In the genomic region with DNA sequence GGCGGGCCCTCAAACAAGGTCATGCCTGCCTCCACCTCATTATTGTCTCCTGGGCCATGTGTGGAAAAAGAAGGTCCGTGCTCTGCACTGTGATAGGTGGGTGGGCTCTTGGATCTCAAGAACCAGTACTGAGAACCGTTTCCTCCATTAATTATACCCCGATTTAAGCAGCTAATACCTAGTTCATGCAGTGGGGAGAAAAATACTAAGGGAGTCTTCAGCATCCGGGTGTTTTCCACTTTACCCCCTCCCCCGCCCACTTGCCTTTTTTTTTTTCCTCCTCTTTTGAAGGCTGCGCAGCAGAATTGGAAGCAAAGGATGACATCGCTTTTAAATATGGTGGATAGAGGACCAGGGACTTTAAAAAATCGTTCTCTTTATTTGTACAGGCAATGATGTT, we compare ENCODE assay signal across 8 mouse cellular contexts. TPM values are rescaled to one million over a fixed set of nuclear protein-coding genes. Genes with fewer than 3 reads are reported as not detected.
DNase-seq lines count a peak whose midpoint lies in the region; ATAC-seq lines count a peak whose summit lies in the region.

No protein-coding gene starts in this region.

- no peaks in the 10 kb centered on the region for H3K9me3 ChIP-seq in hindbrain, embryonic 15.5 days
- no peaks in the 10 kb centered on the region for H3K9me3 ChIP-seq in midbrain, embryonic 16.5 days (replicated peaks; ENCODE audit: control insufficient read depth, low read length, poor library complexity, severe bottlenecking)

- peaks cover 14% of the 10 kb centered on the region for H3K36me3 ChIP-seq in hindbrain, embryonic 15.5 days
- peaks cover 7% of the 10 kb centered on the region for H3K36me3 ChIP-seq in midbrain, embryonic 16.5 days (ENCODE audit: control insufficient read depth, insufficient read depth, low read length)

- peak; percentile 42 to 44 for DNase-seq in left cerebral cortex, postnatal 25 days (ENCODE audit: low spot score in 2 of 2)
- no peak for DNase-seq in left cerebral cortex, adult 11 months (ENCODE audit: low spot score)
- peak; percentile 59 for DNase-seq in MN1 (ENCODE audit: low spot score)
- peak; percentile 40 to 41 for DNase-seq in cerebellum, postnatal 14 days
- DNase-seq in right cerebral cortex, postnatal 36 days (ENCODE audit: low spot score in 2 of 2), result no peak
- no peak for DNase-seq in spleen, adult 18-20 months

- H3K4me1 ChIP-seq in hindbrain, embryonic 15.5 days (replicated peaks), result peaks cover 33% of the 10 kb centered on the region
- H3K4me1 ChIP-seq in midbrain, embryonic 16.5 days (ENCODE audit: control insufficient read depth, insufficient read depth, low read length), result peaks cover 29% of the 10 kb centered on the region

- peak overlapping the region; percentile 93 for H3K9ac ChIP-seq in hindbrain, embryonic 15.5 days
- peak overlapping the region; percentile 92 for H3K9ac ChIP-seq in midbrain, embryonic 16.5 days (ENCODE audit: low read depth, low read length)

- H3K27ac ChIP-seq in hindbrain, embryonic 15.5 days (replicated peaks), result peak overlapping the region; percentile 85
- H3K27ac ChIP-seq in midbrain, embryonic 16.5 days (ENCODE audit: low read length), result peak overlapping the region; percentile 94

- ATAC-seq in hindbrain, embryonic 15.5 days (ENCODE audit: low FRiP score, low read depth), result peak; percentile 68
- ATAC-seq in midbrain, embryonic 16.5 days, result peak; percentile 68

- WGBS in hindbrain, embryonic 15.5 days, result 7% methylated on average over 9 of the region's 9 CpGs
- 4% methylated on average over 9 of the region's 9 CpGs for WGBS in midbrain, embryonic 16.5 days

- peak overlapping the region; percentile 75 for H3K4me2 ChIP-seq in hindbrain, embryonic 15.5 days
- H3K4me2 ChIP-seq in midbrain, embryonic 16.5 days (ENCODE audit: low read length), result peak overlapping the region; percentile 84

- intact Hi-C loops in left cerebral cortex, postnatal 25 days (cut with DNase I), result loop anchor here (10.0 kb wide), 2 partner anchors 689 to 769 kb away; no protein-coding TSS in a partner anchor

- H3K4me3 ChIP-seq in hindbrain, embryonic 15.5 days, result peak overlapping the region; percentile 96
- peak overlapping the region; percentile 88 for H3K4me3 ChIP-seq in midbrain, embryonic 16.5 days (ENCODE audit: low read depth, low read length)

- no peaks in the 10 kb centered on the region for H3K27me3 ChIP-seq in hindbrain, embryonic 15.5 days
- H3K27me3 ChIP-seq in midbrain, embryonic 16.5 days (ENCODE audit: control insufficient read depth, insufficient read depth, low read depth, low read length), result no peaks in the 10 kb centered on the region

RNA-seq across cellular contexts. Expression of a gene that starts 1.1 kb away (rescaled TPM):
- total RNA-seq in left cerebral cortex, postnatal 25 days (2021), result 100 to 1,000 TPM; 690 to 697 TPM
- 209 and 213 TPM in 2 replicates for polyA plus RNA-seq in hindbrain, embryonic 15.5 days (2015; fragmentation: Nextera tagmentation; extraction: Ambion mirVana)
- polyA plus RNA-seq in midbrain, embryonic 16.5 days (2015; fragmentation: Nextera tagmentation; extraction: Ambion mirVana), result 226 and 237 TPM in 2 replicates

RNA-seq across cellular contexts. Expression of a gene that starts 21.7 kb away (rescaled TPM):
- not detected for total RNA-seq in left cerebral cortex, postnatal 25 days (2021)
- polyA plus RNA-seq in hindbrain, embryonic 15.5 days (2015; fragmentation: Nextera tagmentation; extraction: Ambion mirVana), result not detected in 2 replicates
- polyA plus RNA-seq in midbrain, embryonic 16.5 days (2015; fragmentation: Nextera tagmentation; extraction: Ambion mirVana), result not detected in 2 replicates

RNA-seq across cellular contexts. Expression of a gene that starts 27.1 kb away (rescaled TPM):
- not detected for total RNA-seq in left cerebral cortex, postnatal 25 days (2021)
- not detected in 2 replicates for polyA plus RNA-seq in hindbrain, embryonic 15.5 days (2015; fragmentation: Nextera tagmentation; extraction: Ambion mirVana)
- not detected in 2 replicates for polyA plus RNA-seq in midbrain, embryonic 16.5 days (2015; fragmentation: Nextera tagmentation; extraction: Ambion mirVana)

RNA-seq across cellular contexts. Expression of a gene that starts 43.6 kb away (rescaled TPM):
- total RNA-seq in left cerebral cortex, postnatal 25 days (2021), result not detected
- polyA plus RNA-seq in hindbrain, embryonic 15.5 days (2015; fragmentation: Nextera tagmentation; extraction: Ambion mirVana), result 0.16 TPM in 1 of 2 replicates, not detected in the other
- polyA plus RNA-seq in midbrain, embryonic 16.5 days (2015; fragmentation: Nextera tagmentation; extraction: Ambion mirVana), result not detected in 2 replicates

RNA-seq across cellular contexts. Expression of a gene that starts 57.5 kb away (rescaled TPM):
- total RNA-seq in left cerebral cortex, postnatal 25 days (2021), result not detected
- not detected in 2 replicates for polyA plus RNA-seq in hindbrain, embryonic 15.5 days (2015; fragmentation: Nextera tagmentation; extraction: Ambion mirVana)
- polyA plus RNA-seq in midbrain, embryonic 16.5 days (2015; fragmentation: Nextera tagmentation; extraction: Ambion mirVana), result not detected in 2 replicates

Comparison
In these comparisons a context has a peak if more than half of its experiments do, and no peak if none do; other contexts are left out.
1. DNase-seq: peak in left cerebral cortex, postnatal 25 days (2 of 2), MN1 (single experiment) and cerebellum, postnatal 14 days (2 of 2); none in left cerebral cortex, adult 11 months (single experiment), right cerebral cortex, postnatal 36 days (0 of 2) and spleen, adult 18-20 months (0 of 2).